Mouse (Mus musculus): ENCODE results near the gene Ifnl3. TPM values are rescaled to one million over a fixed set of nuclear protein-coding genes. Genes with fewer than 3 reads are reported as not detected.

The Ifnl3 gene
- total and polyA plus RNA-seq, 3 experiments: not detected

DNA sequence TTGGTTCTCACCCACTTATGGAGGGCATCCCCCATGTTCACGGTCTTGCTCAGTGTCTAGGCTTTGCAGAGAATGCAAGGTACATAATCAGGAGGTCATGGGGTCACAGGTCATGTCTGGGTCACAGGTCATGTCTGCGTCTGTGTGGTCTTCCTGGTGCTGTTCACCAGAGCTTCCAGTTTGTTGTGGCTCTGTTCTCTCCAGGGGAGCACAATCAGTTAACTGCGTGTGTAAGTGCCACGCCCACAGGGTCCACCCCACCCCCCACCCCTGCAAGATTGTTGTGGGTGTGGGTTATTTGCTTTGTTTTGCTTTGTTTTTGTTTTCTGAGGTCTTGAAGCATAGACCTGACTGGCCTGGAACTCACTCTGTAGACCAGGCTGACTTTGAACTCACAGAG is 38.4 kb upstream of the Ifnl3 start:
- Histone ChIP-seq H3K4me1 (ENCODE audit: control insufficient read depth in 1 of 2, insufficient read depth in 2 of 2, low read length in 2 of 2) (no peaks in the 10 kb centered on the region), H3K9me3 (replicated peaks; ENCODE audit: insufficient read depth, low read length) (no peaks in the 10 kb centered on the region), H3K9ac (ENCODE audit: control insufficient read depth, low read depth, low read length, poor library complexity, severe bottlenecking) (no peak overlapping the region), H3K36me3 (ENCODE audit: control insufficient read depth in 1 of 2, insufficient read depth in 2 of 2, low read length in 2 of 2) (no peaks in the 10 kb centered on the region), H3K4me3 (ENCODE audit: control insufficient read depth in 1 of 2, insufficient read depth in 1 of 2, low read depth in 2 of 2, low read length in 2 of 2) (no peak overlapping the region), H3K27ac (ENCODE audit: control insufficient read depth, low read depth, low read length) (no peak overlapping the region), H3K27me3 (ENCODE audit: control insufficient read depth in 1 of 2, insufficient read depth in 2 of 2, low read length in 2 of 2) (0 out of 4 replicates have a peak, but pooled peaks cover 0 to 2% of the 10 kb centered on the region in 2 experiments), H3K79me2 (ENCODE audit: control insufficient read depth, insufficient read depth, low read length, poor library complexity) (no peaks in the 10 kb centered on the region)
- DNase-seq (ENCODE audit: low read depth, low spot score): no peak
- no peak for TF ChIP-seq CHD1 (IDR thresholded peaks at IDR 0.05; ENCODE audit: low read depth, low read length)
- no peak for TF ChIP-seq POLR2A (IDR thresholded peaks at IDR 0.05; ENCODE audit: control insufficient read depth in 1 of 2, insufficient read depth in 1 of 2, low read depth in 1 of 2, low read length in 2 of 2, poor library complexity in 1 of 2)
- TF ChIP-seq CTCF (IDR thresholded peaks at IDR 0.05 in 2 of 3, conservative IDR thresholded peaks at IDR 0.05 in 1 of 3; ENCODE audit: control insufficient read depth in 1 of 3, insufficient read depth in 1 of 3, low read depth in 2 of 3, low read length in 3 of 3, poor library complexity in 1 of 3, severe bottlenecking in 1 of 3): no peak
- TF ChIP-seq GABPA (IDR thresholded peaks at IDR 0.05; ENCODE audit: low read depth, low read length): no peak
- no peak for TF ChIP-seq SIN3A (IDR thresholded peaks at IDR 0.05; ENCODE audit: low read length)

DNA sequence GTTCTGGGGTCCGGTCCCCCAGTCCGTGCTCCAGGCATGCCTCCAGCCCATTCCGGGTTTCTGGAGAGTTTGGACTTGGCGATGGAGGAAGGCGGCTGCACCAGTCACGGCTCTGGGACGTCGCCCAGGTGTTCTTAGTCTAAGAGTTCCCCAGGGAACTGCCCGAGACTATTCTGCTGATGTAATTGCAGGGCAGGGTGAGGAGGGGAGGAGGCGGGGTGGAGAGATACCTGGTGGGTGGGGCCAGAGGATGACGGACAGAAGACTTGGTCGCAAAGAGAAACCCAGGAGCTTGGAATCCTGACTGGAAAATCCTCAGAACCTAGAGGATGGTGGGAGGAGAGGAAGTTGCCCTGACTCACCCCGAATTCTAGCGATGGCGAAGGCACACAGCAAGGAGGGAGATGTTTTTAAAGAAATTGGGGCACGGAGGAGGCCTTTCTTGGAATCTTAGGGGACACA is 34.6 kb upstream of the Ifnl3 start:
- DNase-seq (ENCODE audit: low read depth, low spot score): no peak
- Histone ChIP-seq H3K9me3 (replicated peaks; ENCODE audit: insufficient read depth, low read length) (no peaks in the 10 kb centered on the region), H3K27me3 (ENCODE audit: control insufficient read depth in 1 of 2, insufficient read depth in 2 of 2, low read length in 2 of 2) (0 out of 4 replicates have a peak, but pooled peaks cover 0 to 2% of the 10 kb centered on the region in 2 experiments), H3K9ac (ENCODE audit: control insufficient read depth, low read depth, low read length, poor library complexity, severe bottlenecking) (no peak overlapping the region), H3K27ac (ENCODE audit: control insufficient read depth, low read depth, low read length) (no peak overlapping the region), H3K36me3 (ENCODE audit: control insufficient read depth in 1 of 2, insufficient read depth in 2 of 2, low read length in 2 of 2) (no peaks in the 10 kb centered on the region), H3K4me1 (ENCODE audit: control insufficient read depth in 1 of 2, insufficient read depth in 2 of 2, low read length in 2 of 2) (no peaks in the 10 kb centered on the region), H3K4me3 (ENCODE audit: control insufficient read depth in 1 of 2, insufficient read depth in 1 of 2, low read depth in 2 of 2, low read length in 2 of 2) (no peak overlapping the region), H3K79me2 (ENCODE audit: control insufficient read depth, insufficient read depth, low read length, poor library complexity) (no peaks in the 10 kb centered on the region)
- TF ChIP-seq EP300 (IDR thresholded peaks at IDR 0.05; ENCODE audit: low read depth in 1 of 2, low read length in 2 of 2): no peak

DNA sequence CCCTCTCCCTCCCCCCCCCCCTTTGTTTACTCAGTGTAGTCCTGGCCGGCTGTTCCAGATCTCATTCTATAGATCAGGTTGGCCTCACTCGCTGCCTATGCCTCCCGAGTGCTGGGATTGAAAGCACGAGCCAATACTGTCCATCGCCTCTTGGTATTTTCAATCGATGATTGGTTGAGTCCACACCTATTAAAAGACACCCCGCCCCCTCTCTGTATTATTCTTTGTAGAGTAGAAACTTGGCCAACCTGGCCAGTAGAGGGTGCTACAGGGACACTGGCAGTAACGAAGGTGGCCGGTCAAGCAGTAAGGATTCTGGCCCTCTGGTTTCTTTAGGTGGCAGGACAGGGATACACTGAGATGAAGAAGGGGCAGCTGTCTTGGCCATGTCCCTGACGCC is 32.2 kb upstream of the Ifnl3 start:
- Histone ChIP-seq H3K4me3 (ENCODE audit: control insufficient read depth in 1 of 2, insufficient read depth in 1 of 2, low read depth in 2 of 2, low read length in 2 of 2) (no peak overlapping the region), H3K36me3 (ENCODE audit: control insufficient read depth in 1 of 2, insufficient read depth in 2 of 2, low read length in 2 of 2) (no peaks in the 10 kb centered on the region), H3K9me3 (replicated peaks; ENCODE audit: insufficient read depth, low read length) (no peaks in the 10 kb centered on the region), H3K4me1 (ENCODE audit: control insufficient read depth in 1 of 2, insufficient read depth in 2 of 2, low read length in 2 of 2) (no peaks in the 10 kb centered on the region), H3K27ac (ENCODE audit: control insufficient read depth, low read depth, low read length) (no peak overlapping the region), H3K79me2 (ENCODE audit: control insufficient read depth, insufficient read depth, low read length, poor library complexity) (no peaks in the 10 kb centered on the region), H3K9ac (ENCODE audit: control insufficient read depth, low read depth, low read length, poor library complexity, severe bottlenecking) (no peak overlapping the region), H3K27me3 (ENCODE audit: control insufficient read depth in 1 of 2, insufficient read depth in 2 of 2, low read length in 2 of 2) (peaks cover 0 to 2% of the 10 kb centered on the region in 2 experiments; a peak in 1 of 4 replicates)
- peak; percentile 16 for DNase-seq (ENCODE audit: low read depth, low spot score)
- TF ChIP-seq CTCF (IDR thresholded peaks at IDR 0.05 in 2 of 3, conservative IDR thresholded peaks at IDR 0.05 in 1 of 3; ENCODE audit: control insufficient read depth in 1 of 3, insufficient read depth in 1 of 3, low read depth in 2 of 3, low read length in 3 of 3, poor library complexity in 1 of 3, severe bottlenecking in 1 of 3) (peak; percentile 15 to 53 (median 52)), USF1 (IDR thresholded peaks at IDR 0.05; ENCODE audit: low read depth, low read length) (no peak), RAD21 (IDR thresholded peaks at IDR 0.05; ENCODE audit: low read depth, low read length) (peak; percentile 25), SMC3 (IDR thresholded peaks at IDR 0.05; ENCODE audit: low read depth, low read length) (peak; percentile 41), MAZ (IDR thresholded peaks at IDR 0.05; ENCODE audit: low read depth, low read length) (no peak), ZC3H11A (IDR thresholded peaks at IDR 0.05; ENCODE audit: low read depth, low read length) (no peak)

All from MEL (cell line).